Mouse (Mus musculus) gastrocnemius, postnatal 10 days (tissue): ENCODE results near the gene A030003K21Rik. TPM values are rescaled to one million over a fixed set of nuclear protein-coding genes. Genes with fewer than 3 reads are reported as not detected.

Experiments
- DNase-seq: peaks from one replicate; pipeline ENCODE4 v3.0.0; 2021; ENCODE audit warnings: mixed read lengths
- total RNA-seq, 2 experiments: library from RNA; stranded (reverse); gene quantifications; 2 replicates each; pipeline ENCODE4 v1.2.3; 2021

The A030003K21Rik gene
- total RNA-seq, 2 experiments from 2014 or later = not detected

DNA sequence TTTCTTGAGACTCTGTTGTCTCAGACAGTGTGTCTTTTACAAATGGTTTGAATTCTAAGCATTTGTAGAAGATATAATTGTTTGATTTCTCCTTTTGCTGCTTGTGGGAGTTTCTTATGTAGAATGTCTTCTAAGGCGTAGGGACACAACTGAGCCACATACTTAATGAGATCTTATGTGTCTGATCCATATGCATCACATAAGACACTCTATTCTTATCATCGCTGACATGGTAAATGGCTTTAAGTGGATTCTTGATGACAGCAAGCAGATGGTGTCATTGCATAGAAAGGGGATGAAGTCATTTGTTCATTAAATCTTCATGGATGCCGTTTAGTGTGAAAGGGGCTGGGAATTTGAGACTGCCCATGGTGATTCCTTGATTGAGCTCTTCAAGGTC, 37.3 kb downstream of the A030003K21Rik start:
- DNase-seq = no peak

GRCm38 (mm10) chr1:82901201-82901600, 42.0 kb downstream of the A030003K21Rik start:
- DNase-seq = no peak

GRCm38 (mm10) chr1:82900567-82900966, 42.6 kb downstream of the A030003K21Rik start:
- DNase-seq = no peak

- no peak for DNase-seq
Measured at GRCm38 (mm10) chr1:82893269-82893668, 49.9 kb downstream of the A030003K21Rik start.

Other genes starting within 250 kb of the A030003K21Rik start
- 100 to 1,000 TPM; 128 to 136 TPM for gene Mff, start 218.5 kb downstream of the A030003K21Rik start, total RNA-seq
- gene Tm4sf20, start 174.9 kb downstream of the A030003K21Rik start, total RNA-seq = not detected
- gene Gm47791, start 172.1 kb downstream of the A030003K21Rik start, total RNA-seq = not detected
- gene Agfg1, start 103.9 kb downstream of the A030003K21Rik start, total RNA-seq = 10 to 100 TPM; 27.0 to 29.4 TPM
- gene A030005L19Rik, start 30.1 kb downstream of the A030003K21Rik start, total RNA-seq = under 1 TPM in 1 of 2 experiments, not detected in 1; 0.31 TPM
- not detected for gene A030014E15Rik, start 18.5 kb downstream of the A030003K21Rik start, total RNA-seq
- gene Gm6217, start 12.0 kb downstream of the A030003K21Rik start, total RNA-seq = not detected
- not detected for gene Gm7544, start 12.6 kb upstream of the A030003K21Rik start, total RNA-seq
- gene Gm47955, start 16.9 kb upstream of the A030003K21Rik start, total RNA-seq = not detected
- gene Gm47959, start 57.2 kb upstream of the A030003K21Rik start, total RNA-seq = not detected
- gene Slc19a3, start 95.1 kb upstream of the A030003K21Rik start, total RNA-seq = under 1 TPM in 1 of 2 experiments, not detected in 1; 0.16 TPM
- not detected for gene Krtap28-10, start 99.1 kb upstream of the A030003K21Rik start, total RNA-seq
- not detected for gene Gm47969, start 101.5 kb upstream of the A030003K21Rik start, total RNA-seq
- gene A030005K14Rik, start 116.0 kb upstream of the A030003K21Rik start, total RNA-seq = not detected
- not detected for gene Krtap28-13, start 117.5 kb upstream of the A030003K21Rik start, total RNA-seq
- not detected for gene Ccl20, start 173.4 kb upstream of the A030003K21Rik start, total RNA-seq
- gene Daw1, start 216.4 kb upstream of the A030003K21Rik start, total RNA-seq = not detected